Mouse (Mus musculus): ENCODE measurements around the gene Tinagl1.

The Tinagl1 gene

DNA sequence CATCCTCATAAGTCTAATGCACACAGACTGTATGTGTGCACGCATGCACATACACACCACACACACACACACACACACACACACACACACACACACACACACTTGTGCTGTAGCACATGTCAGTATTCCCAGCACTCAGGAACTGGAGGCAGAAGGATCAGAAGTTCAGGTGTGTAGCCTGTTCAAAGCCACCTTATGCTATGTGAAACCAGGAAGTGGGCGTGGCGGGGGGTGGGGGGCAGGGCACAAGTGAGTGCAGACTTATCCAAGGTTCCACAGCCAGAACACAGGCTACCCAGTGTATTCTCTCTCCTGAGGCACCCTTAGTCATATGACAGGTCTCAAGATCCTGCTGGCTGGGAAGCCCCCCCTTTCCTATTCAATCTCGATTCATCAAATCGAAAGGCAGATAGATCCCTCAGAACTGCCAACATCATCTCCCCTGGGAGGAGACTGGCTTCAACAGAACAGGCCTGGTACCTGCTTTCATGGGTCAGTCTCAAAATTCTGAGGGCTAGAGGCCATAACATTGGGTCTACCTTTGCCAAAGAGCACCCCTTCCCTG lies 1.3 kb upstream of the Tinagl1 start:
- no peak for DNase-seq

DNA sequence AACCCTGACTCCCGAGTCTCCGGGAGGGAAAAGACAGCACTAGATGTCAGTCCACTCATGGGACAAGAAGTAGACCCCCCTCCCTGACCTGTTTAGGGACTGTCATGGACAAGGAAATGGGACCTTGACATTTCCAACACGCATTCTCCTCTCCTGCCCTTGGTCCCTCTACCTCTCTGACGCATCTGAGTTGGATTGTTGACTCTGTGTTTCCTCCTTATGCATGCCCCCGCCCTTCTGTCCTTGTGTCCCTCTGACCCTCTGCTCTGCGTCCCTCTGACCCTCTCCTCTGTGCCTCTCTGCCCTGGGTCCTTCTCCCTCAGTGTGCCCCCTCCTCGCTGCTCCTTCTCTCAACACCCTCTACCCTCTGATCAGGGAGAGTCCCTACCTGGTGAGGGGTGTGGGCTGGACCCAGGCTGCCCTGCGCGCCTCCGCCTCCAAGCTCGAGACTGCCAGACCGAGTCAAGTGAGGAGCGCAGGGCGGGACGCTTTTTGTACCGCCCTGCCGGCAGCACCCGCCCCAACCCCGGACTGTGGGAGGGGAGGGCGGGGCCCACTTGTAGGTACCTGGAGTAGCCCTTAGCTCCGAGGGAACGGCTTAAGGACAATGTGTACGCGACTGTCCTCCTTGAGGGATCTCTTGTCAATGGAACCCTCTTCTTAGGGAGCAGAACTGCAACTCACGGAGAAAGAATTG lies 439 bp downstream of the Tinagl1 start:
- DNase-seq: no peak

DNA sequence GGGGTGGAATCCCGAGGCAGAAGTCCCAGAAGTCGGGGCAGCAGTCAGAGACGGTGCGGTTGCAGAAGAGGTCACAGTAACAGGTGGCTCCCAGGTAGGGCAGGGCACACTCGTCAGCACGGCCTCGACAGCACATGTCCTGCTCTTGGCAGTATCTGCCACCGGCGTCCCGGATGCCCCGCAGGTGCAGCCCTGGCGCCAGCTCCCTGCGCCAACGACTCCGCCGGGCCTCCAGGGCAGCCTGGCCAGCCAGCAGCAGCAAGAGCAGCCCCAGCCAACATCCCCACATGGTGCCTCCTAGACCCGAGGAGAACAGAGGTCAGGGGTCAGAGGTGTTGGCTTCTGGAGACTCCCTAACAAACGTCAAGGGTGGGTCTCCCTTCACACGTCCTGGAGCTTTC lies 1.0 kb downstream of the Tinagl1 start:
- DNase-seq: no peak

GRCm38 (mm10) chr4:130173060-130173822 lies 1.7 kb downstream of the Tinagl1 start:
- no peak for DNase-seq

GRCm38 (mm10) chr4:130171951-130172765 lies 2.8 kb downstream of the Tinagl1 start:
- no peak for DNase-seq

DNA sequence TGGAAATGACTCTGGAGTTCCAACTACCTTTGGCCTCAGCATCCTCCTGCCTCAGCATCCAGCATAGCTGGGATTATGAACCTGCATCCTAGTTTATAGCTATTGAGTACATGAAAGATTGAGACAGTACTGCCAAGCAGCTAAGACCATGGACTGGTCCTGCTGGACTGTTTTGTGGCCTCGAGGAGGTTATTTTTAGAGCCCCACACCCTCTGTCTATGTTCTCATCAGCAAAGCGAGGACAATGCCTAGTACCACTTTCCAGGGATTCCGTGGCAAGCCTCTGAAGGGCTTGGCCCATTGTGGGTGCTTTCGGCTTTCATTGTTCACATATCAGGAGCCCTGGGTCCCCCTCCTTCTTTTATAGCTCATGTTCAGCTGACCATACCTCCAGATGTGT lies 4.6 kb downstream of the Tinagl1 start:
- DNase-seq: no peak

- no peak for DNase-seq
Observed at GRCm38 (mm10) chr4:130169411-130169971, 5.4 kb downstream of the Tinagl1 start.

DNA sequence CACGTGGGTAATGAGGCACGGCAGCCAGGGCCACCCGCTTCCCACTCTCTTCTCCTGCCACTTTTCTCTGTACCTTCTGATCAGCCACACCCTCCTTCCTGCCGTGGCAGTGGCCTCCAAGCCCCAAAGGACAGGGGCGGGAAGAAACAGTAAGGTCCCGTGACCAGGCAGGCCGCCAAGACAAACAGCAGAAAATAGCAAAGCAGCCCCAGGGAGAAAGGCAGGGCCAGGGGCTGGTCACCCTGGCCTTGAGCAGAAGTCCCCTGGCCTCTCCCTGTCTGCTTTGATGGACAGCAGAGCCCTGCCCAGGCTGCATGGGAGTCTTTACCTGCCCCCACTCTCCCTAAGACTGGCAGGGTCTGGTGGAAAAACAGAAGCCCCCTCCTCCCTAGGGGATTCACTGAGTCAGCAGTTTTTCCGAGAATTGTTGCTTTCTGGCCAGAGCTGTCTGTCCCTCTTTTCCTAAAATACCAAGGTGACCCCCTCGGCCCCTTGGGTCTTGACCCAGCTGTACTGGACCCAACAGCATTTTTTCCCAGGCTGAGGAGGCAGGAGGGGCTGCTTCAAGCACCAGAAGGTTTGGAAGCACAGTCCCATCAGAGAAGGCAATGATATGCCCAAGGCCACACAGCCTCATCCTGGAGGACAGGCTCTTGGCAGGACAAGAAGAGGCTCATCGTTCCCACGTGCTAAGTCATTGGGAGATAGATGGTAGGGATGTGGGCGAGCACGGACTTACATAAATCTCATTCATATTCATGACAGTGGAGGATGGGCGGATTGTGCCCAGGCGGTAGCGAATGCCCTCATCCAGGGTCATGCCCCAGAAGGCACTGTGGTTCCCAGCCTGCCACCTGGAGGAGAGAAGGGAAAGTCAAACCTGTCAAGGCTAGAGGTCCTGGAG lies 6.4 kb downstream of the Tinagl1 start:
- no peak for DNase-seq

GRCm38 (mm10) chr4:130167814-130168213 lies 7.1 kb downstream of the Tinagl1 start:
- DNase-seq: no peak

DNA sequence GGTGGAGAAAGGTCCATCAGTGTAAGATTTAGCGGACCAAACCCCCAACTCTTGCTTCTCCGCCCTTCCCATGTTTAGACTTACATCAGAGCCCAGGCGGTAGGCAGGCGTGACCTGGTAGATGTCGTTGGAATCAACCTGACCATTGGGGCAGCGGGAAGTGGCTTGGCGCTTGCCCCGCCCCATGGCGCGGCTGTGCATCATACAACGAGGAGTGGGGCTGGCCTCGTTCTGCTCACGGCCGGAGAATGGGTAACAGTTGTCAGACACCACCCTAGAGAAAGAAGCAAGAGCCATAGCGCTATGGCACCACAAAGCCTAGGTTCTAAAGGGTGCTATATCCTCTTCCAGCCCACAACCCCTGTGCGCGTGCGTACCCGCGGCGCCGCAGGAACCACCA lies 7.6 kb downstream of the Tinagl1 start:
- no peak for DNase-seq

DNA sequence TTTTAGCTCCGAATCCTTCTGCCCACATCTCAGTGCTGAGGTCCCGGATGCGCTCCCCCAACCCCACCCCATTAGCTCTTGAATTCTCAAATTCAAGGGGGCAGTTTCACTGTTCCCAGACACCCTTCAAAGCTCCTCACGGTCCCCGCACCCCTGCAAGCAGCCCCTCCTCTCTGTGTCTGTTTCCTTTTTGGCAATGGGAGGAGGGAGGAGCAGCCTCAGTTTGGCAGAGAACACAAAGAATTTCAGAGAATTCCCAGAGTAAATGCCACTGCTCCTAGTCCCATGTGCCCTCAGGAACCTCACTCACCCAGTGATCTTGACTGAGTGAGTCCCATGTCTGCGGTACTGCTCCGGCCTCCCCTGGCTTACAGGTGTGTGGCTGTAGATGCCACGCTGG lies 8.3 kb downstream of the Tinagl1 start:
- no peak for DNase-seq

GRCm38 (mm10) chr4:130166061-130166460 lies 8.9 kb downstream of the Tinagl1 start:
- no peak for DNase-seq

- DNase-seq: no peak
Observed at GRCm38 (mm10) chr4:130164121-130164520, 10.8 kb downstream of the Tinagl1 start.

DNA sequence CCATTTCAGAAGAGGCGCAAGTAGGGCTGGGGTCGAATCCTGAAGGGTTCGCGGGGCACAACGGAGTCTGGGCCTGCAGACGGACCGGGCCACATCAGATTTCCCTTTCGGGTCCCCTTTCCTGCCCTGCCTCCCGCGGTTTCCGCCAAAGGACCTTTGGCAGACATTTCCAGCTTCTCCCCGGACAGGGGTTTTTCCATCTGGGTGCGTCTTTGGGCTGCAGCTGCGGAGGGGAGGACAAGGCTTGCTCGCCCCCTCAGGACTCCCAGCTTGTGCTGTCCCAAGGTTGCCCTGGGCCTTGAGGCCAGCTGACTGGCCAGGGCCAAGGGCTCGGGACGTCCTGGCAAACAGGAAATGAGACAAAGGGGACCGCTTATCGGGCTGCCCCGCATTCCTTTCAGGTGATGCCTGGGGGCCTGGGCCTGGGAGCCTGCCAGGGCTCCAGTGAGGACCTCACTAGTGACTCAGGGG lies 11.5 kb downstream of the Tinagl1 start:
- DNase-seq: no peak

DNA sequence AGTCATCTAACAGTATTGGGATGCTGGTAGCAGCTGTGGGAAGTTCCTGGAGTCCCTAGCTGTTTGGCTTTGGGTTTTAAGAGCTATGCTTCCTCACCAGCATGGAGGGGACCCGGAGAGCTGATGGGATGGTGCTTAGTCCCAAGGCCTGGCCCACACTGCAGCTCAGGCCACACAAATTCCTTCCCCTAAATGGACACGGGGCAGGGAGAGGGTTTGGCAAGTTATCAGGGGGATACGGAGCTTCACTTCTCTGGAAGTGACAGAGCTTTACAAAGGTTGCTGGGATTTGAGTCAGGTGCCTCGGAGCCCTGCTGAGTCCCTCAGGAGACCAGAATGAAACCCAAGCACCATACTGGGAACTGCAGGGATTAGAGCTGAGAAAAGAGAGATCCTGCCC lies 13.6 kb downstream of the Tinagl1 start:
- no peak for DNase-seq

DNA sequence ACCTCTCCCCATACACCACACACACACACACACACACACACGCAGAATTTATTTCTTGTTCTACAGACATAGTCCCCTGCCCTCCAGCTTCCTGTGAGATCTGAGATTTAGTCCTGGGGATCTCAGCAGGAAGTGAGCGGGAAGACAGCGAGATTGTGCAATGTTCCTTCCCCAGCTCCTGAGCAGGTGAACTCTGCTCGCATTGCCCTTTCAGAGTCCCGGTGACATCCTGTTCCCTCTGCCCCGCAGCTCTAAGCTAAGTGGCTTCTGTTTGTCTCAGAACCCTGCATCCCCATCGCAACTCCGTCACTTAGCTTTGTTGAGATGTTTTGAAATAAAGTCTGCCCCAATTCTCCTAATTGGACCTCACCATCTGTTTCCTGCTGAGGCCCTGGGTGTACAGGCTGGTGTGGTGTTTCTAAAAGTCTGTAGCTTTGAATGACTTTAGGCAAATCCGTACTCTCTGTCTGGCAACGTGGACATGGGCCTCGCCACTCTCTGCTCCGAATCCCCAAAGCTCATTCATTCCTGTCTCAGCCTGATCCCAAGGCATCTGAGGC lies 18.0 kb downstream of the Tinagl1 start:
- DNase-seq: no peak

DNA sequence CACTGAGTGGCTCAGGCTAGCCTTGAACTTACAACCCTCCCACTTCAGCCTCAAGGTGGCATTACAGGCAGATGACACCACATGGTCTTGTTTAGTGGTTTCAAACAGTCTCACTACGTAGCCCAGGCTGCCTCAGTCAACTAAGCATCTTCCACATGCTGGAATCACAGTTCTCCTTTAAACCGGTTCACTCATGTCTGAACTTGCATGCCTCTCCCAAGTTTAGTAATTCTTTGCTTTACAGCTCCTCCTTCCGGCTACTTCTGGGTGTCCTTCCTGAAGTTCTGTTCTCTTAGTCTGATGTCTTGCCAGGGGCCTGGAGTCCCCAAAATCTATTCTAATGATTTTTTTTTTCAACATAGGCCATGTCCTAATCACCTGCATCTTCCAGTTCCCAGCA lies 20.7 kb downstream of the Tinagl1 start:
- DNase-seq: no peak

- no peak for DNase-seq
Observed at GRCm38 (mm10) chr4:130148405-130148804, 26.5 kb downstream of the Tinagl1 start.

DNA sequence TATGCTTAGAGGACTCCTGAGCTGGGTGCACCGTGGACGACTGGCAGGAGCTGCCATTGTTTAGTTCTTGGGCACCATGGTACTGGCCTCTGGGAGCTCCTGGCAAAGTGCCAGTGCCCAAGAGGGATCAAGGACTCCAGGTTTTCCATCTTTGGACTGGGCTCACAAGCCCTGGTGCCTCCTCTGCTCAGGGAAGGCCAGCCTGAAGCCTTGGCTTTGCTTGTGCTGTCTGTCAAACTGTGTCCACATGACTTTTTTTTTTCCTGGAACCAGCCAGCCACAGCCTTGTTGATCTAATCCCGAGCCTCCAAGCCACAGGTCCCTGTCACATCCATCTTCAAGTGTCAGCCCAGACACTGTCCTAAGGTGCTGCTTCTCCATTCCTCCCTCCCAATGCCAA lies 33.1 kb downstream of the Tinagl1 start:
- no peak for DNase-seq

- DNase-seq: no peak
Observed at GRCm38 (mm10) chr4:130140992-130141402, 33.9 kb downstream of the Tinagl1 start.

- no peak for DNase-seq
Observed at GRCm38 (mm10) chr4:130139214-130139492, 35.8 kb downstream of the Tinagl1 start, which contains the start of gene Hcrtr1. Gene Hcrtr1, minus strand, starts transcription at chr4:130139359.

Data from thymus, postnatal 25 days (tissue).